Mouse (Mus musculus) splenic B cell, adult 2 months (primary cell): Measurements from ENCODE around the gene Chia1.
"Not testable (repeated sequence)": the region's sequence is repeated elsewhere in the genome, so short reads cannot be mapped to it uniquely, and the experiment has no call there.

Experiments used
- DNase-seq: peaks from one replicate; pipeline ENCODE4 v3.0.0-alpha.2; 2011; ENCODE audit warnings: low read depth, low spot score
- H3K27me3 ChIP-seq: 2 replicates; pipeline ENCODE4 v1.6.1; 2012; ENCODE audit warnings: mild to moderate bottlenecking, low read length, moderate library complexity, mixed read lengths; ENCODE audit not compliant: control insufficient read depth, poor library complexity, insufficient read depth, severe bottlenecking
- H3K36me3 ChIP-seq: 2 replicates; pipeline ENCODE4 v1.6.1; 2012; ENCODE audit warnings: mild to moderate bottlenecking, low read length, moderate library complexity, mixed read lengths; ENCODE audit not compliant: control insufficient read depth, poor library complexity, insufficient read depth, severe bottlenecking

Gene Chia1

DNA sequence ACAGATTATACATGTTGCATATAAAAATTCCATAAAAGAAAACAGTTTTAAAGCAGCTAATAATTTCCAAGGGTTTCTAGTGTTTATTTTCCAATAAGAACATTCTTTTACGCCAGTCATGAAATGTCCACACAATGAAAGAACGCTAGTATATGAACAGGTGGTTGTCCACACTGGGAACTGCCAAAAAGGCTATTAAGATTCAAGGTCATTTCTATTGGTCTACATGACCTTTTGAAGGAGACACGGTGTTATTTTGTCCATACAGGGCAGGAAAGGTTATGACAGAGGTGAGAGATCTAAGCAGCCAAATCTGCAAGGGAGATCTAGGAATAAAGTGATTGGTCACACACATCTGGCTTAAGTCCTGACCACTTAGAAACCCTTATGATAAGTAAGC is at the start of gene Chia1:
Chia1 (plus strand) TSS at position 301 of the 400 bp plus-strand sequence.
- Histone ChIP-seq H3K27me3 (no peaks in the 10 kb centered on the region), H3K36me3 (no peaks in the 10 kb centered on the region)
- no peak for DNase-seq

GRCm38 (mm10) chr3:106067707-106068106 is 45.3 kb upstream of the Chia1 start:
- not testable (repeated sequence) for H3K36me3 ChIP-seq, H3K27me3 ChIP-seq
- peak; percentile 77 for DNase-seq

GRCm38 (mm10) chr3:106070994-106071393 is 42.0 kb upstream of the Chia1 start:
- no peak for DNase-seq
- Histone ChIP-seq H3K36me3 (no peaks in the 10 kb centered on the region), H3K27me3 (no peaks in the 10 kb centered on the region)

DNA sequence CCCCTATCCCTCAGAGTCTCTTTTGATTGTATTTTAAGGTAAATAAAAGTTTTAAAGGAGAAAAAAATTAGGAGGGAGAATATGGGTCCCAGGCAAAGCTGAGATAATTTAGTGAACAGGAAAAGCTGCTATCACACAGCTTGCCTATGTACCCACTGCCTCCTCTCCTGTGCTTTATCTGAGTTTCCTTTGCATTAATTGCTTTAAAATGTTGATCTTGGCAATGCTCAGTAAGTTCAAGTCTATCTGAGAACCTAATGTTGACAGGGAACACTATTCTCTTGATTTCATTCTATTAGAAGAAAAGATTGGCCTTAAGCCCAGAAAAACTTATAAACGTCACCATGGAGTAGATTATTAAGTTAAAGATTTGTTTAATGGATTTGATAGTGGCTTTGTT is 38.2 kb upstream of the Chia1 start:
- DNase-seq = no peak
- no peaks in the 10 kb centered on the region for H3K27me3 ChIP-seq
- no peaks in the 10 kb centered on the region for H3K36me3 ChIP-seq

DNA sequence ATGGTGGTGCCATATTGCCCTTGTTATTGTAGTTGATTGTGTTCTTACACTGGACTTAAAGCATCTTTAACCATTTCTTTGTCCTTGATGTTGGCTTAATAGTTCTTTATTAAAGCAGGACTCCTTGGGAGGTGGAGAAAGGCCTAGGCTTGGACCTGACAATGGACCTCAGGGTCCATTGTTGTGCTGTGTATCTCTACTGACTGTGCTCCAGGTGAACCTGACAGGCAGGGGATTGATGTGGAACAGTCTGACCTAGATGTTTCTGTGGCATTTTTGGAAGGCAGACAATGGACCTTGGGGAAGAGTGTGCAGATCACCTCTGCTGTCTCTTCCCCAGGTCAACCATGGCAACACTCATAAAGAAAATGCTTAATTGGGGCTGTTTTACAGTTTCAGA is 14.0 kb downstream of the Chia1 start:
- Histone ChIP-seq H3K36me3 (no peaks in the 10 kb centered on the region), H3K27me3 (no peaks in the 10 kb centered on the region)
- DNase-seq = no peak

DNA sequence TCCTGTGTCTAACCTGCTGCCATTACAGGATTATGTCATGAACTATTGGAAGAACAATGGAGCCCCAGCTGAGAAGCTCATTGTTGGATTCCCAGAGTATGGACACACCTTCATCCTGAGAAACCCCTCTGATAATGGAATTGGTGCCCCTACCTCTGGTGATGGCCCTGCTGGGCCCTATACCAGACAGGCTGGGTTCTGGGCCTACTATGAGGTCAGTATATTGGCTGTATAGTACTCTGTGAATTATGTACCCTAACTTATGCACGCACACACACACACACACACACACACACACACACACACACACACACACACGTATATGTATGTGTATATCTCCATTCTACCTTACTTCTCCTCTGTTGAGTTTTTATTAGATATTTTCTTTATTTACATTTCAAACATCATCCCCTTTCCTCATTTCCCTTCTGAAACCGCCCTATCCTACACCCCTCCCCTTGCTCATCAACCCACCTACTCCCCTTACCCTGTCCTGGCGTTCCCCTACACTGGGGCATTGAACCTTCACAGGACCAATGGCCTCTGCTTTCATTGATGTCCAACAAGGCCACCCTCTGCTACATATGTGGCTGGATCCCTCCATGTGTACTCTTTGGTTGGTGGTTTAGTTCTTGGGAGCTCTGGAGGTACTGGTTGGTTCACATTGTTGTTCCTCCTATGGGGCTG is 15.9 kb downstream of the Chia1 start:
- Histone ChIP-seq H3K36me3 (no peaks in the 10 kb centered on the region), H3K27me3 (no peaks in the 10 kb centered on the region)
- no peak for DNase-seq

DNA sequence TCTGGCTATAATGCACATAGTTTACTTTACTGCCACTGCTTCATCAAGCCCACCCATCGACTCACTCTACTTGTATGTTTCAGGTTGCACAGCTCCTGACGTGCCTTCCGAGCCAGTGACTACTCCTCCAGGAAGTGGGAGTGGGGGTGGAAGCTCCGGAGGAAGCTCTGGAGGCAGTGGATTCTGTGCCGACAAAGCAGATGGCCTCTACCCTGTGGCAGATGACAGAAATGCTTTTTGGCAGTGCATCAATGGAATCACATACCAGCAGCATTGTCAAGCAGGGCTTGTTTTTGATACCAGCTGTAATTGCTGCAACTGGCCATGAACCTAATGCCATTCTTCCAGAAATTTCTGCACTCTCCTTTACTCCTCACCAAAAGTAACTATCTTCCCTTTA is 18.7 kb downstream of the Chia1 start:
- DNase-seq = no peak
- no peaks in the 10 kb centered on the region for H3K27me3 ChIP-seq
- H3K36me3 ChIP-seq = no peaks in the 10 kb centered on the region

DNA sequence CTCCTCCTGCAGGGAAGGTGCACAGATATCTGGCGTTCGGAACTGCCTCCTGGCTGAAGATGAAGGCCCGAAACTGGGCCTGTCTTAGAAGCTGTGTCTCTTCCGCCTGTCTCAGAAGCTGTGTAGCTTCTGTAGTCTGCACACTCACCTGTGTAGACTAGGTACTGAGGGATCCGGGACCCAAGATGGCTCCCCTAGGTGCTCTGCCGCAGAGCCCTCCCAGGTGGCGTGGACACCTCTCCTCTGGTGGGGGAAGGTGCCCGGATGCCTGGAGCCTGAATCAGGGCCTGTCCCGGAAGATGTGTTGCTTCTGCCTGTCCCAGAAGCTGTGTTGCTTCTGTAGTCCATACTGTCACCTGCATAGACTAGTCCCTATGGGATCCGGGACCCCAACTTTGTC is 31.1 kb downstream of the Chia1 start:
- Histone ChIP-seq H3K36me3 (no peaks in the 10 kb centered on the region), H3K27me3 (no peaks in the 10 kb centered on the region)
- DNase-seq = no peak

DNA sequence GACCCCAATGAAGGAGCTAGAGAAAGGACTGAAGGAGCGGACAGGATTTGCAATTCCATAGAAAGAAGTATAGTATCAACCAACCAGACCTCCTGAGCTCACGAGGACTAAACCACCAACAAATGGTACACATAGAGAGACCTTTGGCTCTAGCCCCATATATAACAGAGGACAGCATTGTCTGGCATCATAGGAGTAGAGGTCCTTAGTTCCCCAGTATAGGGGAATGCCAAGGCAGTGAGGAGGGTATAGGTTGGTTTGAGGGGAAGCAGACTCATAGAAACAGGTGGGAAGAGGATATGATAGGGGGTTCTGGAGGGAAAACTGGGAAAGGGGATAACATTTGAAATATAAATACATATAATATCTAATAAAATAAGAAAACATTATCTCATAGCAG is 41.4 kb downstream of the Chia1 start:
- no peaks in the 10 kb centered on the region for H3K36me3 ChIP-seq
- no peak for DNase-seq
- H3K27me3 ChIP-seq = no peaks in the 10 kb centered on the region; the same call in 1 of the 2 replicates

- no peak for DNase-seq
- H3K27me3 ChIP-seq = no peaks in the 10 kb centered on the region
Observed at GRCm38 (mm10) chr3:106167464-106167863, 54.4 kb downstream of the Chia1 start, which contains the start of gene Chil3. Gene Chil3, minus strand, starts transcription at chr3:106167564.

GRCm38 (mm10) chr3:106170522-106171053 is 57.6 kb downstream of the Chia1 start:
- Histone ChIP-seq H3K27me3 (no peaks in the 10 kb centered on the region), H3K36me3 (no peaks in the 10 kb centered on the region)
- no peak for DNase-seq

More at GRCm38 (mm10) chr3:106167464-106167863, 54.4 kb downstream of the Chia1 start, which contains the start of gene Chil3:
- H3K36me3 ChIP-seq = no peaks in the 10 kb centered on the region

GRCm38 (mm10) chr3:106171135-106171731 is 58.2 kb downstream of the Chia1 start:
- DNase-seq = no peak
- Histone ChIP-seq H3K27me3 (no peaks in the 10 kb centered on the region), H3K36me3 (no peaks in the 10 kb centered on the region)

- H3K36me3 ChIP-seq, DNase-seq, H3K27me3 ChIP-seq: not testable (repeated sequence)
Observed at GRCm38 (mm10) chr3:106172506-106172905, 59.5 kb downstream of the Chia1 start.

GRCm38 (mm10) chr3:106174971-106175370 is 61.9 kb downstream of the Chia1 start:
- peak; percentile 61 for DNase-seq
- not testable (repeated sequence) for H3K36me3 ChIP-seq, H3K27me3 ChIP-seq

- DNase-seq = no peak
- no peaks in the 10 kb centered on the region for H3K27me3 ChIP-seq
- H3K36me3 ChIP-seq = no peaks in the 10 kb centered on the region
Observed at GRCm38 (mm10) chr3:106177509-106178189, 64.6 kb downstream of the Chia1 start.
